Mouse (Mus musculus): Measurements from ENCODE around the gene Wdr19.

- no peak for TF ChIP-seq CTCF (IDR thresholded peaks at IDR 0.05; ENCODE audit: insufficient read depth, low read depth, low read length)
- no peak for TF ChIP-seq POLR2A (IDR thresholded peaks at IDR 0.05; ENCODE audit: insufficient read depth, low read depth, low read length)
These were observed 81.7 kb downstream of the Wdr19 start for GRCm38 (mm10) chr5:65281216-65281615.

Data from olfactory bulb, adult 2 months (tissue).